Mouse (Mus musculus): ENCODE data around the gene Lrrc8c. TPM values are rescaled to one million over a fixed set of nuclear protein-coding genes. Genes with fewer than 3 reads are reported as not detected.

The Lrrc8c gene
- total RNA-seq, 4 experiments from 2014 or later = 16.8 to 28.0 (median 24.5) TPM

DNA sequence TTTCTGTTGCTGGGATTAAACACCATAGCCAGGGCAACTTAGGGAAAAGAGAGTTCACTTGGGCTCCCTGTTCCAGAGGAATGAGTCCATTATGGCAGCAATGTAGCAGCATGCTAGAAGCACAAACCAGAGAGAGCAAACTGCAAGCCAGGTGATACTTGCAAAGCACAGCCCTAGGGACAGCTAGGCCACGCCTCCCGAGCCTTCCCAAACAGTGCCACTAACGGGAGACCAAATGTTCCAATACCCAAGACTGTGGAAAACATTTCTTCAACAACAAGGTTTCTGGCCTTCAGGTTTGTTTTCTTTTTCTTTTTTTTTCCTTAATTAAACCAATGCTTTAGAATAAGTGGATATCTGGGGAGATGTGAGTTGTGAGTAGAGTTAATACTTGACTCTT, 38.2 kb downstream of the Lrrc8c start:
- DNase-seq = no peak

GRCm38 (mm10) chr5:105557777-105558240, 38.6 kb downstream of the Lrrc8c start:
- peak; percentile 32 for DNase-seq

- DNase-seq = no peak
Measured at GRCm38 (mm10) chr5:105558517-105558916, 39.3 kb downstream of the Lrrc8c start.

- DNase-seq = no peak
Measured at GRCm38 (mm10) chr5:105561926-105562325, 42.7 kb downstream of the Lrrc8c start.

GRCm38 (mm10) chr5:105564761-105565160, 45.6 kb downstream of the Lrrc8c start:
- no peak for DNase-seq

DNA sequence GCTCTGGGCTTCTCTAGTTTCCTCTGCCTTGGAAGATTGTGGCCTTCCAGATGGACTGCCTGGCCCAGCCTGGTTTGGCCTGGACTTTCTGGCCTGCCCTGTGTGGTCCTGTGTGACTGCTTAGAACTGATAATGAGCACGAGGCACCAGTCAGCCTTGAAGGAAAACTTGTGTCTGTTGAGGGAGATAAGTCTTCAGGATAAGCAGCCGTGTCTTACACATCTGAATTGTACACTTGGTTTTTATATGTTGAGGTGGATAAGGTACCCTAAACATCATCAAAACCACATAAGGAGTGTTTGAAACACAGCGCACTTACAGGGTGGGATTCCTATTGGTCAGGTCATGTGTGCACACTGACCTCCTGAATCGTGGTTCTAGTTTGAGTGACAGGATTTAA, 46.6 kb downstream of the Lrrc8c start:
- no peak for DNase-seq

DNA sequence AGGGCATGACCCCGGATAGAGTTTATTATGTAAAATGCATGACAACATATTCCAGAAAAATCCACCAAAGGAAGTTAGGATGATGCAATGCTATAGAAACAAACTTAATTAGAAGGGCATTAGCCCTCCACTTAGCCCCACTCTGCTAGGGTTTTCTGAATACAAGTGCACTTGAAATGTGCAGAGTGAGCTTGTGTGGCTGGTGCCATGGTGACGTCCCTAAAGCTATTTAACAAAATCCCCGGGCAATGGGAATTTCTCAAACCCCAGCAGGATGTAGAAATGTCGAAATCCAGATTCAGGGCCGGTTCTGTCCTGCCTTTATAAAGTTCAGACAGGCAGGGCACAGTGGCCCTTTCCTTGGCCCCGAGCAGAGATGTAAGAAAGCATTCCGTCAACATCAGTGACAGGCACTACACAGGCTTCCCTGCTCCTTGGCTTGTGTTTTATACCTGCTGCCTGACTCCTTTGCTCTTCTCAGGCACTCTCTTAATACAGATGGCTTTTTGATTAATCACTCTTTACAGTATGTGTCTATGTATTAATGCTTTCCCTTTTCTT, 47.7 kb downstream of the Lrrc8c start:
- DNase-seq = no peak

DNA sequence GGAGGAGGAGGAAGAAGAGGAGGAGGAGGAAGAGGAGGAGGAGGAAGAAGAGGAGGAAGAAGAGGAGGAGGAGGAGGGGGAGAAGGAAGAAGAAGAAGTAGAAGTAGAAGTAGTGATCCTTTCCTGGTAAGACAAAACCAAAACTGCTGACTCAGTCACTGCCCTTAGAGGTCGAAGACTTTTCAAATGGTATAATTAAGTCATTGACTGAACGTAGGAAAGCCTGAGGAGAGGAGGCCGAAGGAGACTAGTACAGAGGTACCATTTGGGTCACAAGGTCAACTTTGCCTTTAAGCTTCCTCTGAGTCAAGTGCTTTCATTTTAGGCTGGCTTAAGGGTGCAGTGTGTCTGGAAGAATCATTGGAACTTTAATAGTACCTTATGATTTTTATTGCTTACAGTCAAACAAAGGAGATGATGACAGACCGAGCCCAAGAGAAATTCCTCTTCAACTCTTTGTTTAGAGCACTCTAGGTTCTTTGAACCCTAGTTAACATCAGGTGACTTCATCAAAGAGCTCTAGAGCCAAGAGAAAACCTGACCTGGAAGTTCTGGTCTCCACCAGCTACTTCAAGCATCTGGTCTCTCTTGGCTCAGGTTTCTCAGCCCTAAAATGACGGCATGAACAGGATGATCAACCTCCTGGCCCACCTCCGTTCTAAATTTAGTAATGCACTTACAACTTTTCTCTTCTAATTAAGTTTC, 49.0 kb downstream of the Lrrc8c start:
- DNase-seq = no peak

DNA sequence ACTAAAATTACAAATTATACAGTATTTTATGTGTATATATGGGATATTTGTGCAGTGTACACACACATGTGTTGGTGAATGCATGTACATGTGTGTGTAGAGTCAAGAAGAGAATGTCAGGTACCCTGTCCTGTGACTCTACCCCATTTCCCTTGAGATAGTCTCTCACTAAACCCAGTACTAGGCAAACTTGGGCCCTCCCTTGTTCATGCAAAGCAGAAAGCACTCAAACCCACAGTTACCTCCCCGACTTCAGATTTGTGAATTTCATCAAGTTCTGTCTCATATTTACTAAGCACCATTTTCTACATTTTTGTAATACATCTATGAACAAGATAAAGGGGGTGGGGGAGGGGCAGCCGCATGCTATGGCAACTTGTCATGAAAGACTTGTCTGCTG, 50.0 kb downstream of the Lrrc8c start:
- DNase-seq = no peak

GRCm38 (mm10) chr5:105572160-105572692, 53.0 kb downstream of the Lrrc8c start:
- DNase-seq = no peak

DNA sequence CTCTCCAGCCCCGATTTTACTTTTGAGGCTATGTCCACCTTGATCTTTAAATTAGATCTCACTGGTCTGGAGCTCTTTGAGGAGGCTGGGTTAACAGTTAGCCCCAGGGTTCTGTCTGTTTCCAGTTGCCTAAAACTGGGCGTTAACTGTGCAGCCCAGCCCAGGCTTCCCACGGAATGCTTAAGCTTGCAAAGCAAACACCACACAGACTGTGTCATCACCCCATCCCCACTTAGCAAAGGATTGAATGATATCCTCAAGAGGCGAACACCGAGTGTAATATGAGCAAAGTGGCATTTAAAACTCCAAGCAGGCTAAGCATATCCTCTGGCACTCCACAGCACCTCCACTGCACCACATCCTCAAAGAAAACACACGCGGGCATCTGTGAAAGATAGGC, 53.7 kb downstream of the Lrrc8c start:
- no peak for DNase-seq

DNA sequence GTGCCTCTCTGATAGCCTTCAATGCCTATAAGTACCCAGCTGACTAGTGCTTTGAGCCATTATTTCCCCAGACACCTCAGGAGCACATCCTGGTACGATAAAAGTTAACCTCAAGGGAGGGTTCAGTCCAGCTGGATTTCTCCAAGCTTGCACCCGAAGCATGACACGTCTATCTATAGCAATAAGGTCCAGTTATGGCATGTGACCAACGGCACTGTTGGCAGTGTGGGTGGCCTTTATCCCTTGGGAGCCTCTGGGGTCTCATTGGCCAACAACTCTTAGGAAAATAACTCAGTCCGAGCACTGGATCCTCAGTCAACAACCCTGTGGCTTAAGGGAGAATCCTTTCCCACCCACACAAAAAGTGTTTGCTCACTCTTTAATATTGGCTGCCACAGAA, 55.6 kb downstream of the Lrrc8c start:
- no peak for DNase-seq

- no peak for DNase-seq
Measured at GRCm38 (mm10) chr5:105575839-105576238, 56.7 kb downstream of the Lrrc8c start.

DNA sequence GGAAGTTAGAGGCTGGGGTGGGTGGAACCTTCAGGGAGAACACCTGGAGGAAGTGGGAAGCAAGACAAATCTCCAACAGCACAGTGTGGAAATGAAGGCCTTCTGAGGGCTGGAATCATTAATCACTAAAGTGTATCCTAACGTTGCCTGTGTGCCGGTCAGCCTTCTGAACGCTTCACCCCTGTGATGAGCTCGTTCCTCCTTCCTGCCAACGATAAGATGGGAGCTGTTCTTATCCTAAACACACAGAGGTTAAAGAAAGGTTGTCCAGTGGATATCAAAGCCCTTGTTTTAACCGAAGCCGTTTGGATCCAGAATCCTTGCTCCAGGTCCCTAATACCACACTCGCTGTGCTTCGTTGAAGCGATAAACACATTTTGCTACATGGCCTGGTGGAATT, 61.7 kb downstream of the Lrrc8c start:
- DNase-seq = no peak

- no peak for DNase-seq
Measured at GRCm38 (mm10) chr5:105585929-105586328, 66.7 kb downstream of the Lrrc8c start.

DNA sequence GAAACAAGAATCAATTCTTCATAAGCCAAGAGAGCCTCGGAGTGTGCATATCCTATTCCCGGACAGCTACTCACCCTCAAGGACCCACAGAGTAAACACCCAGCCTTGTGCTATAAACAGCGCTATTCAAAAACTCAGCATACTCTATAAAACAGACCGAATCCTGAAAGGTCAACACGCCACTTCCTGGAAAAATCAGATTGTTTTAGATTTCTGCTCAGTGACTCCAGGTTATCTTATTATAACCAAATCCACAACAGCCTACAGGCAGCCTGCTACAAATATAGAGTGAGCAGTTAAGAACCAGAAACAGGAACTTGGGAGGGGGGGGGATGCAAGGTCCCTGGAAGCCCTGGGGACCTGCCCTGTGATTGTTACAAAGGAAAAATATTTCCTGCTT, 67.5 kb downstream of the Lrrc8c start:
- peak; percentile 12 for DNase-seq

- DNase-seq = no peak
Measured at GRCm38 (mm10) chr5:105587471-105587870, 68.3 kb downstream of the Lrrc8c start.

DNA sequence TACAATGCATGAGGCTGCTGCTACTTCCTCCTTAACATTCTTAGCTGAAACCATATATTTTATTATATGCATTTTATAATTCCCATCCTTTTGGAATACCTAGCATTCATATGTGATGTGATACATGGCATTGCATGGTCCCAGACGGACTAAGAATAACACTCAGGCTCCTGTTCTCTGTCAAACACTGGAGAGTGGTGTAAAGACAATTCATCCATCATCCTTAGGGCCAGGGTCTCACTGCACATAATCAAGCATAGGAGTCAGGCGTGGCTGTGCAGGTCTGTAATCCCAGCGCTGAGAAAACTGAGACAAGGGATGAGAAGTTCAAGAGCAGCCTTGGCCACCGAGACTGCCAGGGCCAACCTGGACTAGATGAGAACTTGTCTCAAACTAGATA, 69.5 kb downstream of the Lrrc8c start:
- DNase-seq = no peak

DNA sequence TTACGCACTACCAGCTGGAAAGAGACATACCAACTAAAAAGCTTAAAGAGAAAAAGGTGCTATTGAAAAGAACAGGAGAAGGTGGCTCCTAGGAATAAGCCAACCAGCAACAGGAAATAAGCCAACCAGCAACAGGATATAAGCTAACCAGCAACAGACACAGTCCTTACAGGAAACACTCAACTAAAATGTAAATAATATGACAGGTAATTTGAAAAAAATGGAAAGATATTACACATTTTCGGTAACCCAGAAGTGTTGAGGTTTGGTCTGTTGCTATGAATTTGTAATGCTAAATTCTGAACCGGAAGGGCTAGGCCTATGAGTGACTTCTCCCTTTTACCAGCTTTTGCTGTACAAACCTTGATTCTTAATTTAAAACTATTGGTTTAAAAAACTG, 69.9 kb downstream of the Lrrc8c start:
- DNase-seq = no peak

DNA sequence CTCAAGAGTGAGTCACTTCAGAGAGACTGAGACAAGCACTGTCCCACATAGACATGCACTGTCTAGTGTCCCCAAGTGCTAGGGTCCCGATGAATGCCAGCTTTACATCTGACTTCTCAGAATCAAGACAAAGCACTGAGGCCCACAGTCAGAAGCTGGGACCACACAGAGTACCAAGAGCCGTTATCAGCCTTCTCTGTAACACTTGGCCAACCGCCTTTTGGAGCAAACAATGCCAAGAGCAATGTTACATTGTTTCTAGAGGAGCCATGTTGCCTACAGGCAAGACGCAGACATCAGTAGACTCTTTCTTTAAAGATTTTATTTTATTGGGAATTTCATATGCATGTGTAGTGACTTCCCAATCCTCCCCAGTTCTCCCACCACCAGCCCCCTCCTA, 73.2 kb downstream of the Lrrc8c start:
- no peak for DNase-seq

GRCm38 (mm10) chr5:105593630-105594029, 74.4 kb downstream of the Lrrc8c start:
- no peak for DNase-seq

GRCm38 (mm10) chr5:105598866-105599265, 79.7 kb downstream of the Lrrc8c start:
- no peak for DNase-seq

- no peak for DNase-seq
Measured at GRCm38 (mm10) chr5:105599315-105599714, 80.1 kb downstream of the Lrrc8c start.

GRCm38 (mm10) chr5:105600998-105601397, 81.8 kb downstream of the Lrrc8c start:
- DNase-seq = no peak

All from adrenal gland, adult 8-10 months (tissue).